Mouse (Mus musculus): ENCODE measurements around the gene Rbbp5.

Rbbp5 gene

GRCm38 (mm10) chr1:132505155-132505554 is 28.0 kb downstream of the Rbbp5 start:
- no peak for DNase-seq

DNA sequence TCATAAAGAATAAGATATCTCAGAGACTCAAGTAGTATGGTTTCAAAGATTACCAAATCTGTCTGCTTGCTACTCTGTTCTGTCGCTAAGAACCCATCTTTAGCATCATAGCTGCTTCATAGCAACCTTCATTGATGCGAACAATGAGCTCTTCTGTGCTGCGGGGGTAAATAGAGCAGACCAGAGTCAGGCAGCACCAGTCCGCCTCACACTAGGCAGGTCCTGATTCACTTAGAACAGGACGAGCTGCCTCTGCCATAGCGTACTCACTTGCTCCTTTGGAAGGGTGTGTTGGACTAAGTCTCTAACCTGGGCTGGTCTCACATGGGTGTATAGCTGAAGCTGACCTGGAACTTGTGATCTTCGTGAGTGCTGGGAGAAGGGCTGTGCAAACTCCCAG is 28.9 kb downstream of the Rbbp5 start, which contains the start of gene Tmem81:
Gene Tmem81, plus strand, starts transcription at position 173 of the 400 bp plus-strand sequence.
- DNase-seq, result no peak

GRCm38 (mm10) chr1:132506656-132507055 is 29.5 kb downstream of the Rbbp5 start:
- no peak for DNase-seq

- peak; percentile 20 for DNase-seq
Measured at GRCm38 (mm10) chr1:132509771-132510170, 32.6 kb downstream of the Rbbp5 start.

DNA sequence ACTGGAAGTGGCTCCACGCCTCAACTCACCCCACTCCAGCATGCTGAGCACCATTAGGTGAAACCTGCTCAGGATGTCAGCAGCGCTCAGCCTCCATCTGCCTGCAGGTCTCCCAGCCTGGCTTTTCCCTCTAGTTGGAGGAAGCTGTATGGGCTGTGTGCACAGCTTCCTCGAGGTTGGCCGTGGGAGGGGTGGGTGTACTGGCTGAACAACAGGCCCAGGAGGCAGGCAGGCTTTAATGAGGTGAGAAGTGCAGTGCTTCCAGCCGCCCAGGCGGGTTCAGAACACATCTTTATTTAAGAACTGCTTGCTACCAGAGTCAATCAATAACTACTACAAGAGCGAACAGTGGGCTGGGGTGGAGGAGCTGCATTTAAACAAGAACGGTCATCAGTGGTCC is 34.4 kb downstream of the Rbbp5 start:
- DNase-seq, result peak; percentile 29

DNA sequence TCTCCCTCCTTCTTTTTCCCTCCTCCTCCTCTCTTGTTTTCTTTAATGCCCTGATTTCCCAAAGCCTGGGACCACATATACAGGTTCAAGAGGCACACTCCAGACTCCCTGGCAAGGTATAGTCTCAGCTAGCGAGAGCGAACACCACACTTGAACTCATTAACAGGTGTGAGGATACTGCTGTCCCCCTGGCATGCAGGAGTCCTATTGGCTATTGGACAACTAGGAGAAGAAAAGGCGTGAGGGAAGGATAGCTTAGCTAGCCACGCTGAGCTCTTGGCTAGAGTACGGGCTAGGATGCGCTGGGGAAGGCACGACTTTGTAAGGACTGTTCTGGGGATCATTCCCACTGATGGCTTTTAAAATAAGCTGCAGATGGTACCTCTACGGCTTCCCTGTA is 34.9 kb downstream of the Rbbp5 start:
- peak; percentile 21 for DNase-seq

DNA sequence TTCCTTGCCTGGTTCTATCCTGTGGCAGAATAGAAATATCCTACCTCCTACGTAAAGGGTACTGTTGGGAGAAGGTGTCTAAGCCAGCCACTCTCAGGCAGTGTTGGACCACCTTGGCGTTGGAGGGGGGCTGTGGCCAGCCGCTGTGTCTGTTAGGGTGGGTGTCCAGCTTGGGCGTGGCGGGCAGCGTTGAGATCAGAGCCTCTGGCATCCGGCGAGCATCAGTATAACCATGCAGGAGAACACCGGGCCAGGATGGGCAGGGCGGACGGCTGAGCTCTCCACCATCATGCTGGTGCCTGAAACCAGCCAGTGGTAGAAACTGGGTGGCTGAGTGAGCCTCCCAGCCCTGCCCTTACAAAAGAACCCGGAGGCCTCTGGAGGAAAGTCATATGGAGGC is 38.2 kb downstream of the Rbbp5 start:
- DNase-seq, result no peak

DNA sequence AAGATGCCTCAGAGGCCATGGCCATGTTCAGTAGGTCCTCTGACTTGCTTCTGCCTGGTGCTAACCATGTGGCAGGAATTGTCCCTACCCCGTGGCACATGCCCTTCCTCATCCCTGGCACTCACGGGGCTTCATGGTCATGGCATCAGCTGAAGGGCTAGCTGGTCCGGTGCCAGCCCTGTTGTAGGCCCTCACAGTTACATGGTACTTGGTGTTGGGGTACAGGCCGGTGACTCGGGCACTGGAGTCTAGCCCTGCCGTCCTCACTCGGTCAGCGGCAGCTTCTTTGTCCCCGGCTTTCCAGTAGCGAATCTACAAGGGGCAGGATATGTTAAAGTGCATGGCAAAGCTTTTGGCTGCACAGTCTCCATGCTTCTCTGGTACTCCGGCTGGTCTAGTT is 39.6 kb downstream of the Rbbp5 start:
- peak; percentile 27 for DNase-seq

GRCm38 (mm10) chr1:132518621-132519020 is 41.5 kb downstream of the Rbbp5 start:
- DNase-seq, result peak; percentile 69

- DNase-seq, result no peak
Measured at GRCm38 (mm10) chr1:132519734-132520133, 42.6 kb downstream of the Rbbp5 start.

- DNase-seq, result peak; percentile 27
Measured at GRCm38 (mm10) chr1:132520764-132521163, 43.6 kb downstream of the Rbbp5 start.

GRCm38 (mm10) chr1:132523048-132523447 is 45.9 kb downstream of the Rbbp5 start:
- DNase-seq, result no peak

DNA sequence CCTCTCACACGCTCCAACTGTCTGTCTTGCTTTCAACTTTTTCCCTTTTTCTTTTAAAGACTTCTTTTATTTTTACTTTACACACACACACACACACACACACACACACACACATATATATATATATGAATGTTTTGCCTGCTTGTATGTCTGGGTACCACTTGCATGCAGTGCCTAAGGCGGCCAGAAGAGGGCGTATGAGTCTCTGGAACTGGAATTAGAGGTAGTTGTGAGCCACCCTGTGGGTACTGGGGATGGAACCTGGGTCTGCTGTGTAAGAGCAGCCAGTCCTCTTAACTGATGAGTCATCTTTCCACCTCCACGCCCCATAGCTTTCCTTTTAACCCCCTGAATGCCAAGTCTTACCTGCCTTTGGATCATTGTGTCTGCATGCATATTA is 46.8 kb downstream of the Rbbp5 start:
- peak; percentile 53 for DNase-seq

GRCm38 (mm10) chr1:132525832-132526231 is 48.7 kb downstream of the Rbbp5 start:
- DNase-seq, result peak; percentile 84

DNA sequence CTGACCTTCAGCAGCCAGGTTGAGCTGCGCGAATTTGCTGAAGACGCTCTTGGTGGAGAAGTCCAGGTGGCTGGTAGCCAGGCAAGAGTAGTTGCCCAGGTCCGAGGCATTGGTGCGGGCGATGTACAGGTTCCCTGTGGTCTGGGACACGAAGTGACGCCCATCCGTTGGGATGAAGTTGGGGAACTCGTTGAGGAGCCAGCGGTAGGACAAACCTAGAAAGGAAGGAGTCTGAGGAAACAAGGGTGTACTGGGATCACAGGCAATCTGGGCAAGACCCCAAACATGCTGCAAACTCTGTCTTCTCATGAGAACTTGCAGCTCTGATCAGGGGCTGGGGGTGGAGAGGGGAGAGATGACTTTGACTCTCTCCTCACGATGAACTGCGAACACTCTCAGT is 50.9 kb downstream of the Rbbp5 start:
- DNase-seq, result peak; percentile 43

GRCm38 (mm10) chr1:132528647-132529334 is 51.6 kb downstream of the Rbbp5 start:
- peak; percentile 88 for DNase-seq

DNA sequence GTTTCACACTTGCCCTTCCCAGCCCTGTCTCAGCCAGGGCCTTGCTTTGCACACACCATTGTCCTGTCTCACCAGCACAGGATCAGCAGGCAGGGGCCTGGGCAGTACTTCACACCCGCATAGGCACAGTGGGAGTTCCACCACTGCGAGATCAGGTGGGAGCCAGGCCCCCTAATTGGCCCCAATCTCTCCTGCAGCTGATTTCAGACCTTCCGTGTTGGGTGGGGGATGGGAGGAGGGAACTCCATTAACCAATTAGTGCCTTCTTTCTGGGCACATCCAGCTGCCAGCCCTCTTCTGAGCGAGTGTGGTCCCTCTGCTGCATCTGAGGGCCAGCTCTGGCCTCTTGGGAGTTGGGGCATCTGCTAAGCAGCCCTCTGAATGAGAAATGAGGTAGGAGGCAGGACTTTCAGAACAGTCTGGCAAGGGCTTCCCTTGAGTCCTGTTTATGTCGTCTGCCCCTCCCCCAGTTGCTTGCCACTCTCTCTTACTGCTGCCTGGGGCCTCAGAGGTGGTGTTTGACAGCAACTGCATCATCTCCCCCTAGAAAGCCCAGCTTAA is 53.5 kb downstream of the Rbbp5 start:
- no peak for DNase-seq

DNA sequence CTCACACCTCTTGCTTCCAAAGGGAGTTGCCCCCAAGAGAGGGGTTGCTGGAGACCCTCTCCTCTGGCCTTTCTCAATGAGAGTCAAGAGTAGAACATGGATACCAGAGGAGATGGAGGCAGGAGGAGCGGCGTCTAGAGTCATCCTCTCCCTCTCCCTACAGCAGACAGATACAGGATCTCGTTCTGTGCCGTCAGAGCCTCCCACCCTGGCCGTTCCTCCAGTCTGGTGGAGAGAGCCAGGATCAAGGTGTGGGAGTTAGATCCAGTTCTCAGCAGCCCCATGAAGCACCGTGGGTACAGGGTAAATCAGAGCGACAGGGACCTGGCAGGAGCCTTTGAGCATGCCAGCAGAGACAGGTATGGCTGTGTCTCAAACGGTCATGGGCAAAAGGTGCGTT is 55.4 kb downstream of the Rbbp5 start:
- no peak for DNase-seq

DNA sequence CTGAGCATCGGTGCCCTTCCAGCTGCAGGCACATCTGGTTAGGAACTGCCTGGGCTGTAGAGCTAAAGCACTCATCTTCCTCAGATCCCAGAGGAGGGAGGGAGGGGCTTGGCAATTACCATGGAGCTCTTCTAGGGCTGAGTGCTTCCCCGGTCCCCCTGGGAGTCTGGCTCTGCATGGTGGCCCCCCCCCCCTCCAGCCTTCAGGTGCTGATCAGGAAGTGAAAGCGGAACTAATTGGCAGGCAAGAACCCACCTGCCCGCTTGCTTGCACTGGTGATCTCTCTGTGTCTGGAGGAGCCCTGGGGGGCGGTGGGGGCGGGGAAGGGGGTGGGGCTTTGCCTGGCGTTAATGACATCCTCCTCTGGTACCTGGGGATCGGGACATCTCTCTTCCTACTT is 56.7 kb downstream of the Rbbp5 start:
- DNase-seq, result no peak

- no peak for DNase-seq
Measured at GRCm38 (mm10) chr1:132535541-132535940, 58.4 kb downstream of the Rbbp5 start.

DNA sequence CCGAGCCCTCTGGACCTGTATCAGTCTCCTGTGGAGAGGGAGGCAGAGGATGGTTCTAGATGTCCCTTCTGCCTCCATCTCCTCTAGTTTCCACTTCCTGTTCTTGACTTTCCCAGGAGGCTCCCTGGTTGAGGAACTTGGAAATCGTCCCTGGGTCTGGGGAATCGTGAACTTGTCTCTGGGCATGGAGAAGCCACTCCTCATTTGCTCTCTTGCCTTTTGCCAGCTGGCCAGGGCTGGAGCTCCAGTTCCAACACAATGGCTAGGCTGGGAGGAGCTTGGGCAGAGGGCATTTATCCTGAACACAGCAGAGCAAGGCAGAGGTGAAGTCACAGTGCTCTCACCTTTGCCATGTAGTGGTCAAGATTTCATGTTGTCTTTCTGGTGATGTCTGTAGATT is 59.3 kb downstream of the Rbbp5 start:
- DNase-seq, result no peak

DNA sequence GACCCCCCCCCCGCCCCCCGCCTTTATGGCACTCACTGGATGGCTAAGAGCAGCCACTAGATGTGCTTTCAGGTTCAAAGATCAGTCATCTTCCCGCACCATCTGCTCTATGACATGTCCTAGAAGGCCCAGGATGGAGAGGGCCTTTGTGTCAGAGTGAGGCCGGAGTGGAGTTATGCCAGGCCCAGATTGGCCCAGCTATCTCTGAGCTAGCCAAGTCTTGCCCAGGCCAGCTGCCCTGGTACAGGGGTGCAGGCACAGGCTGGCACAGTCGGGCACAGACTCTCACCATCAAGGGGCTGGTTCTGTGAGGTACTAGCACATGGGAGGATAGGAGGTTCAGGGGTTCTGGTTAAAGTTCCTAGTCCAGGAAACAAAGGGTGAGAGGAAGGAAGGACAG is 60.6 kb downstream of the Rbbp5 start:
- peak; percentile 86 for DNase-seq

DNA sequence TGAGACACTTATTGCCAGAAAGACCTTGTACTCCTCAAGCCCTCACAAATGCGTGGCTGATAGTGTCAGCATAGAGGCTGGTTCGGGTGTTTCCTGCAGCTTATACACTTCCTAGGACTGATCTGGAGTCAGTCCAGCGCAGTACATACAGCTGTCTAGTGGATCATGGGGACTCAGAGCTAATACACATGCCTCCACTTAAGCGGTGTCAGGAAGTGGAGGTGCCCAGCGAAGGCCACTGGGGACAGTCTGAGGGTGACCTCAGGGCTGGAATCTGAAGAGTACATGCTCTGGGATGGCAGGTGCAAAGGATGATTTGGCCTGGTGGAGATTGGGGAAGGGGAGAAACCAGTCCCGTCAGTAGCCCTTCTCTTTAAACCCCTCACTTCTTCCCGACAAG is 63.5 kb downstream of the Rbbp5 start:
- peak; percentile 27 for DNase-seq

- peak; percentile 63 for DNase-seq
Measured at GRCm38 (mm10) chr1:132541171-132541823, 64.1 kb downstream of the Rbbp5 start.
